Mouse (Mus musculus) bone marrow, adult 2 months (tissue): ENCODE results near the gene Srd5a1.

ENCODE experiments used
- CTCF ChIP-seq: fragments of 200-500 bp; IDR thresholded peaks from 2 replicates; pipeline ENCODE4 v1.5.1; 2011; ENCODE audit warnings: low read length, control low read depth; ENCODE audit not compliant: control insufficient read depth, insufficient read depth
- POLR2A ChIP-seq: fragments of 200-500 bp; IDR thresholded peaks from 2 replicates; pipeline ENCODE4 v1.6.1; 2011; ENCODE audit warnings: low read depth, mild to moderate bottlenecking, control low read depth, low read length, borderline replicate concordance; ENCODE audit not compliant: control insufficient read depth

GRCm38 (mm10) chr13:69543595-69543994 is 67.6 kb downstream of the Srd5a1 start:
- TF ChIP-seq POLR2A (no peak), CTCF (no peak)
